Mouse (Mus musculus): Measurements from ENCODE around the gene Gm5460.
A peak's percentile ranks its signal among the peaks of the same experiment; 100 is the strongest.

- TF ChIP-seq POLR2A (IDR thresholded peaks at IDR 0.05; ENCODE audit: control insufficient read depth, low read depth, low read length) (peak; percentile 53; the same call in 1 of the 2 replicates), CTCF (IDR thresholded peaks at IDR 0.05; ENCODE audit: control insufficient read depth, insufficient read depth, insufficient replicate concordance, low read depth, low read length) (no peak)
These were observed 1.5 kb upstream of the Gm5460 start, which contains the start of gene Gm30083 for GRCm38 (mm10) chr14:34015063-34015462.

All from testis, adult 2 months (tissue).